Mouse (Mus musculus) heart, postnatal 0 days (tissue): ENCODE results near the gene Arhgap29.

Experiments used
- CTCF ChIP-seq: IDR thresholded peaks from 2 replicates; pipeline ENCODE4 v1.5.1; 2016; ENCODE audit warnings: antibody characterized with exemption, control low read depth, low read depth
- EP300 ChIP-seq: IDR thresholded peaks from 2 replicates; pipeline ENCODE4 v1.6.1; 2016; ENCODE audit warnings: antibody characterized with exemption, low read depth

- no peak for TF ChIP-seq CTCF
- TF ChIP-seq EP300, result no peak
Observed at GRCm38 (mm10) chr3:121969451-121969850, 17.1 kb downstream of the Arhgap29 start.
